Mouse (Mus musculus) B cell, adult 2 months (primary cell): ENCODE measurements at regions not wholly inside any gene's neighbourhood (a gene's known extent, or its start where the extent isn't known, plus 50 kb on each side); places are given as distances from the start of the nearest gene placed in this dataset.

Source experiments
- DNase-seq, 2 experiments: peaks; one replicate each; pipeline ENCODE4 v3.0.0; 2022

DNA sequence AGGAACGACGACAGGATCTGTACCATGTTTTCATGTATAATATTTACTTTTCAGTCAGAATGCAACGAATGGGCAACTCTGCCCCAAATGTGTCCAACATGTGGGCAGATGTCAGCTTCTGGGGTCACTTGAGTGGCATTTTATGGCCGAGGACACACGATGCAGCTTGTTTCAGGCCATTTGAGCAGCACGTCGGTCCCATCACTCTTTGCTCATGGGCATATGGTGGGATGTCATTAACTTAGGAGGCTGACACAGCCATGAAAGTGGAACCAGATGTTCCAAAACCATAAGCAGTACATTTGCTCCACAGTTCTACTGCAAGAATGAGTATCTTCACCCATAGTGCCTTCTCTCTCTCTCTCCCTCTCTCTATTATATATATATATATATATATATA lies 499.1 kb upstream of the Sox9 start:
- DNase-seq, result no peak

GRCm38 (mm10) chr11:112298901-112299341 lies 483.1 kb upstream of the Sox9 start:
- no peak for DNase-seq

DNA sequence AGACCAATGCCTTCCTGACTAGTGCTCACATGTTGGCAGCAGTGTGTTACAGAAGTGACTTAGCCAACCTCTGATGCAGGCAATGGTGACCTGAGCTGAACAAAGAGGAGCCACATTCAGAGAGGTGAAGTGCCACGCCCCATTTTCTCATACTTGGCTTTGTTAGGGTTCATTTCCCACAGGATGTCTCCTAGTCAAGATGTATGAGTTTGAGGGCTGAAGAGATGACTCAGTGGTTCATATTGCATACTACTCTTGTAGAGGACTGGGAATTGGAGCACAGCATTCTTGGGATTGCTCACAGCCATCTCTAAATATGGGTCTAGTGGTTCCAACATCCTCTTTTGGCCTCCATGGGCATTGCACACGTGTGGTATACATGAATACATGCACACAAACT lies 478.9 kb upstream of the Sox9 start:
- no peak for DNase-seq

DNA sequence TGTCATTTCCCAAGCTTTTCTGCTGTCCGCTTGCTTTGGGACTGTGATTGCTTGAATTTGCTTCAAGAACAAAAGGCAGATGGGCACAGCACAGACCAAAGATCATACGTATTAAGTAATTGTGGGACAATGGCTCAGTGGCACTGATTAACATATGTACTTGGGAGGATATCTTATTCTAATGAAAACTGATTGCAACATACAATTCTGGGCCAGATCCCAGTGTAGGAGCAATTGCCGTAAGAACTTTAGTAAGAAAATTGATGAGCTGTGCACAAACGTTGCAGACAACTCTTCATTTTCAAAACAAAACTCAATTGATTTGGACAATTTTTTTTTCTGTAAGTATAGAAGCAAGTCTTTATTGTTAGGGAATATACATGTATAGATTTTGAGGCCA lies 456.2 kb upstream of the Sox9 start:
- DNase-seq, result no peak

- DNase-seq, result no peak
Measured at GRCm38 (mm10) chr11:112327606-112328005, 454.4 kb upstream of the Sox9 start.

DNA sequence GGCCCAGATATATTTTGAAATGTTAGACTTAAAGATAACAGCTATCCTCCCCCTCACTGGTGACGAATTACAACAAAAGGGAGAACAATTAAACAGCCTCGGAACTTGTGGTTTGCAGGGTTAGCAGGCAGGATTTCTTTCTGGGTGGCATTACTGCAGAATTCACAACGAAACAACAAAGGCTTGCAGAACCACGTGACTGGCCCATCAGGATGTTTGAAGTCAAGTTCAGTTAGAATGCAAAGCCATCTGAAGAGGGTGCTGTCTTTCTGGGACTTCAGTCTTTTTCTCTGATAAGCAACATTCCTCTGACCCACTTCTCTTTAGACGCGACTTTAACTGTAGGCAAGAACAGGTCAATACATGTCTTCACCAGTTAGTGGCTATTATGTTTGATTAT lies 436.9 kb upstream of the Sox9 start:
- no peak for DNase-seq

DNA sequence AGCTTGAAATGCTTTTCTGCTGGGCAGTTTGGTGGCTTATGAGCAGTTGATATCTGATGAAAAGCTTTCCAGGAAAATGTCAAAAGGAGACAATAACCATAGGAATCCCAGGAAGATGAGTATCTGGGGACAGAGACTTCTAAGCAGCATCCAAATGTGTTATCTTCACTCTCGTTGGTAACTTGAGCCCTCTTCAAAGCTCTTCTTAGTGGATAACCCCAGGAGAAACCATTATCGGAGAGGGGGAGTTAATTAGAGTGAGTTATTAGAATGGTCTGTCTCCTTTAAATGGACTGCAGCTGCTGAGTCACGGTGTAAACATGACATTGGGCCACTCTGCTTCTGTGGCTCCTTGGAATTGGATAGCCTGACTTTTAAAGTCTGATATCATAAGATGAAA lies 436.4 kb upstream of the Sox9 start:
- DNase-seq, result no peak

DNA sequence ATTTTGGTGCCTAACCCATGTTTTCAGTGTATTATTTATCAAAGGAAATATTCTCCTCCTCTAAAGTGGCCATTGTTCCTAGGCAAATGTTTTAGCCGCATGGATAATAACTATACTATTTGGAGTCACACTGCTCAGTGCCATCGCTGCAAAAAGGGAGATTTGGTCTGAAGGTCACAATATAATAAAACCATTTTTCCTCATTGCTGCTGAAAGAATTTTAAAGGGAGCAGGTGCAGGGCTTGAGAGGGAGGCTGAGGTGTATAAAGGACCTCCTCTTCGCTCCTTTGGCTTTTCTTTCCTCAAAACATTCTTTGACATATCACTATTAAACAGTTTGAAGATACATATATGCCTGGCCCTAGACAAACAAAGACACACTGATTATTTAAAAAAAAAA lies 435.9 kb upstream of the Sox9 start:
- no peak for DNase-seq

DNA sequence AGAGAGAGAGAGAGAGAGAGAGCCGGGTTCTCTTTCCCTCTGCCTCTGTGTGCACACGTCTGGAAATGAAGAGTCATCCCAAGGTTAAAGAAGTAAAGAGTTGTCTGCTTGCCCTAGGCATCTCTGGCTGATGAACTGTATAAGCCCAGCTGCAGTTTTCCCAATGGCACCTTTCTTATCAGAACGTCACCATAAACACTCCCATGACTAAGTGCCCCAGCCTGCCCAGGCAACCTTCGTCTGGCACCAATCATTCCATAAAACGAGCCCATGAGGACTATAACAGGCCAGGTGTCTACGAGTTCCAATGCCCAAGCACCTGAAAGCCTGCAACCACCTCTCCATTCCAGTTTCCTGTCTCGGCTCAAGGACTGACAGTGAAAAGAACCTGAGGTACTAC lies 435.5 kb upstream of the Sox9 start:
- DNase-seq, result no peak

- no peak for DNase-seq
Measured at GRCm38 (mm10) chr11:112355311-112355710, 426.7 kb upstream of the Sox9 start.

GRCm38 (mm10) chr11:112366715-112367114 lies 415.3 kb upstream of the Sox9 start:
- DNase-seq, result no peak

DNA sequence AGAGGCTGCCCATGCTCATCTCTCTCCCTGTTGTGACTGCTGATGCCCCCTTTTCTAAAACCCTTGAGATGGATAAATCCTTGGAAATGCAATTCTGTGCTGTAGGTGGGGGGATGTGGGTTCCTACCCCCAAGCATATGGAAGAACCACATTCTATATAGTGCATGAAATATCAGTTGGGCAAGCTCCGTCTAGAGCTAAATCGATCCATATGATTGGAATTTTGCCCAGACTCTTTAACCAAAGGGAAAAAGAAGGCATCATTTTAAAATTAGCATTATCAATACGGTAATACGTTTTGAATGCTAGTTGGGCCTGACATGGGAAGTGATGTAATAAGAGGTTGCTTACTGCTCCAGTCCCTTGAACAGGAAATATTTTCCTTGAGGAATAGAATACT lies 411.1 kb upstream of the Sox9 start:
- DNase-seq, result no peak

GRCm38 (mm10) chr11:112400069-112400468 lies 382.0 kb upstream of the Sox9 start:
- DNase-seq, result no peak

GRCm38 (mm10) chr11:112407681-112408080 lies 374.3 kb upstream of the Sox9 start:
- no peak for DNase-seq

DNA sequence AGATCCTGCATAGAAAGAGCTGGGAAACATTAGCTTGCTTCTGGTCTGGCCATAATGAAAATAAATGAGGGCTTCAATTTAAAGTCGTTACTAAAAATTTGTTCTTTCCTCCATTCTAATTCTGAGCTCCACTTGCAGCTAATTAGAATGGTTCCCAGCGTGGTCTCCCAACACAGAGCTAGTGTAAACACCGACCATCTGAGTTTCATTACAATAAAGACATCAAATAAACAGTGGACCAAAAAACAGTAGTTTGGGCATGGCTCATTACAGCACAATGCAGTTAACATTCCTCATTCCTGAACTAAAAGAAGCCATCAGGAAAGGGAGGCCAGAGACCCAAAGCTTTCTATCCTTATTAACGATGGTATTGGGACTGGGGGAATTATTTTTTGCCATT lies 369.6 kb upstream of the Sox9 start:
- DNase-seq, result no peak

DNA sequence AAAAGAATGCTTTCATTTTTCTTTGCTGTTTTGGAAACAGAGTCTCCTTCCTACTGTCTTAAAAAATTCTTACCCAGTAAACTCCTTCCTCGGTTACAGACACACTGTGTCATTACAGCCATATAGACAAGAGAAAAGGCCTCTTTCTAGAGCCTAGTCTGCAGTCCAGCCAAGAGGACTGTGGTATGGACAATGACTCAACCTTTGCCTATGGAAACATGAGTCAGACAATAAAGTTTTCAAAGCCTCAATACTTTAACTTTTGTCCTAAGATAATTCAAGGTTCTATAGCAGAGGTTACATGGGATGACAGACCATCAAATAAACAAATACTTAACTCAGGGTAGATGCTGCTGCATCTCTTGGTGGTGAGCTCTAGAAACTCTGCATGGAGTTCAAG lies 339.4 kb upstream of the Sox9 start:
- no peak for DNase-seq

GRCm38 (mm10) chr11:112443890-112444289 lies 338.1 kb upstream of the Sox9 start:
- DNase-seq, result no peak

DNA sequence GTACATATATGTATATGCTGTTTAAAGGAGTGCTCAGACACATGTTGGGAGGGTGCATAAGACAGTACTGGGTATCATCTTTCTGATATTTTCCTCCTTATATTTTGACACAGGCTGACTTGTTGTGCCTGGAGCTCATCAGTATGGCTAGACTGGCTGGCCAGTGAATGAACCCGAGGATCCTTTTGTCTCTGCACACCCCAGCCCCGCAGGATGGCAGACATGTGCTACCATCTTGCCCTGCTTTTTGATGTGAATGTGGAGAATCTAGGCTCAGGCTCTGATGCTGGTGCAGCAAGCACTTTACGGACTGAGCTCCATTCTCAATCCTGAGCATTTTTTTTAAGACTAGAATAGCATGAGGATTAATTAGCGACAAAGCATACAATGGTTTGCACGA lies 332.4 kb upstream of the Sox9 start:
- DNase-seq, result no peak

GRCm38 (mm10) chr11:112450227-112450626 lies 331.8 kb upstream of the Sox9 start:
- DNase-seq, result no peak

- DNase-seq, result no peak
Measured at GRCm38 (mm10) chr11:112458075-112458474, 323.9 kb upstream of the Sox9 start.

GRCm38 (mm10) chr11:112463121-112463520 lies 318.9 kb upstream of the Sox9 start:
- no peak for DNase-seq

- DNase-seq, result no peak
Measured at GRCm38 (mm10) chr11:112464386-112464785, 317.6 kb upstream of the Sox9 start.

DNA sequence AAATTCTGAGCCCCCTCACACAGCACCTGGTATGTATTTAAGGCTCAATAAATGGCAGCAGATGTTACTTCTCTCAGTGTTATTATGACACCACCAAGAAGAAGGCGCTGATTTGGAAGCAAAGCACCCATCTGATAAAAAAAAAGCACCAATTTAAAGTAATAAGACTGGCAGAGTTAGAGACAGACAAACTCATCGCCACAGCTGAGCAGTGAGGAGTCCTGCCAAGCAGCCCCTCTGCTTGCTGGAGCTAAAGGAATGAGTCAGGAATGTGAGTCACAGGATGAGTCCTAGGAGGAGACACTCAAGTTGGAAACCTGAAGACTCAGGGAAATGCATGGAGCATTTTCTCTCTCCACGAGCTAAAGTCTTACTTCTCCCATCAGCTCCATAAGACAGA lies 311.7 kb upstream of the Sox9 start:
- DNase-seq, result no peak

DNA sequence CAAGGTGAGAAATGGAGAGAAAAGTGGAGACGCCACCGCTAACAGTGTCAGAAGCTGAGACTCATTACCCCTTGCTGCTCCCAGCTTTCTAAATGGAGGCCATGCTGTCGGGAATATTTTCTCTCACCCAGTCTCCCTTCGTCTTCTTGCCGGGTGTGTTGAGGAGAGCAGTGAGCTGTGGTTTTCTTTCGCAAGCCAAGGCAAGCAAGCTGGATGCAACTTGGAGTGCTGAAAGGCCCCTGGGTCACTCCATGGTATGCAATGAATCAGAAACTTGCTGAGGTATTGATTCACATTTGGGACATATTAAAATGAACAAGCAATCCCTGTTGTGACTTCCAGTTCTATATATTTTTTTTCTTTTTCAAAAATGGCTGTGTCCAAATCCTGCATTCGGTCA lies 308.8 kb upstream of the Sox9 start:
- no peak for DNase-seq

DNA sequence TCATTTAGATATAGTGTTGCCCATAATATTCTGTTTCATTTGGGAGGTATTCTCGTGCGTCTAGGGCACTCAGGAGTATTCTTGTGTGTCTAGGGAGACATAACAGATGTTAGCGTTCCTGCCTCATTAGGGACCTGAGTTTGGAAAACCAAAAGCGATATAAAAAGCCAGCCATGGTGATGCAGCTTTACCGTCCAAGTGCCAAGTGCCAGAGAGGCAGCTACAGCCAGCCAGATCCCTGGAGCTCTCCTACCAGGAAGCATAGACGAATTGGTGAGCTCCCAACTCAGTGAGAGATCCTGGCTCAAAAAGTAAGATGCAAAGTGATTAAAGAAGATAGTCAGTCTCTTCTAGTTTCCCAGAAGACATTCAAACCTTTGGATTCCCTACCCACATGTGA lies 308.3 kb upstream of the Sox9 start:
- no peak for DNase-seq

- no peak for DNase-seq
Measured at GRCm38 (mm10) chr11:112480360-112480759, 301.7 kb upstream of the Sox9 start.
